Mouse (Mus musculus) gastrocnemius, adult 18-20 months (tissue): ENCODE measurements at regions not wholly inside any gene's neighbourhood (a gene's known extent, or its start where the extent isn't known, plus 50 kb on each side); places are given as distances from the start of the nearest gene placed in this dataset.

Experiments used
- DNase-seq: peaks from one replicate; pipeline ENCODE4 v3.0.0; 2021; ENCODE audit warnings: low spot score

- no peak for DNase-seq
These were observed 1039.5 kb upstream of the Ddx18 start for GRCm38 (mm10) chr1:122607309-122607708.

DNA sequence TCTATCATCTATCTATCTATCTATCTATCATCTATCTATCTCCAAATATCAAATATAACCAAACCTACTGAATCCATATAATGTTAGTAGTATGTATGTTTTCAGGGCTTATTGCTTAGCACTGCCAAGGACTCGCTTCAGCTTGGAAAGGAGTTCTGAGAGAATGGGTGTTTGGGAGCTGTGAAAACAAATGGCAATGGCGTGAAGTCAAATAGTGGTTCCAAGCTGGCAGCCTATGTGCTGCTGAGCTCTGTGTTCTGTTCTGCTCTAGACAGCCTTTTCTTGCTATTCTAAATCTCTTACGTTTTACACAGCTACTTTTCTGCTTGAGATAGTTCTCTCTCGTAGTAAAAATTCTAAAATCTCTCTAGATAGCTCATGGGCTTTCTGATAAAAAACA, 1008.2 kb upstream of the Ddx18 start:
- DNase-seq, result no peak

DNA sequence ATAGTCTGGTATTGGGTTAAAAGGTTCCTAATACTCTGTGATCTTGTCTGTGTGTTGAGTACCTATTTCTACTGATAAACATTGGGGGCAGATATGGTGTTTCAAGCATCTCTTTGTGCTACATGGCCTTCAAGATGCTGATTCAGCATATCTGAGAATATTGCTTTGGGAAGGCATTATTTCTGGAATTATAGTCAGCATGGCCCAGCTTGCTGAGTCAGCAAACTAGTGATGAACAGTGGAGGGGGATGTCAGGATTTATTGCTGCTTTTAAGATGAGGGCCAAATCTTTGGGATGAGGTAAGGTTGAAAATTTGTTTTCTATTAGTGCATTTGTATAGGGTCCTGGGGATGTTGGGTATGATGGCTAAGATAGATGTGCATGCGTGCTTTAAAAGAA, 983.8 kb upstream of the Ddx18 start:
- DNase-seq, result no peak

DNA sequence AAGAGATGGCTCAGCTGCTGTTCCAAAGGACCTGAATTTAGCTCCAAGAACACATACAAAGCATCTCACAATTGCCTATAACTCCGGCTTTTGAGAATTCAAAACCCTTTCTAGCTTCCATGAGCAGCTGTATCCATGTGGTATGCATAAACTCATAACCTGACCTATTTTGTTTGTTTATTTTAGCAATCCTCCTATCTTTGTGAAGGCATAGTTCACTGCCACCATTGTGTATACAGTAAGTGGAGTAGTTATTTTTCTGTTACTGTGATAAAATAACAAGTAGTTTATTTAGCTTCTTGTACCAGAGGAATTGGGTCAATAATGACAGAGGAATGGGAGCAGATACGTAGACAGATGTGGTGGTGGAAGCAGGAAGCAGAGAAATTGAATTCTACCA, 941.8 kb upstream of the Ddx18 start:
- no peak for DNase-seq

GRCm38 (mm10) chr1:122501707-122502106, 933.9 kb upstream of the Ddx18 start:
- no peak for DNase-seq

DNA sequence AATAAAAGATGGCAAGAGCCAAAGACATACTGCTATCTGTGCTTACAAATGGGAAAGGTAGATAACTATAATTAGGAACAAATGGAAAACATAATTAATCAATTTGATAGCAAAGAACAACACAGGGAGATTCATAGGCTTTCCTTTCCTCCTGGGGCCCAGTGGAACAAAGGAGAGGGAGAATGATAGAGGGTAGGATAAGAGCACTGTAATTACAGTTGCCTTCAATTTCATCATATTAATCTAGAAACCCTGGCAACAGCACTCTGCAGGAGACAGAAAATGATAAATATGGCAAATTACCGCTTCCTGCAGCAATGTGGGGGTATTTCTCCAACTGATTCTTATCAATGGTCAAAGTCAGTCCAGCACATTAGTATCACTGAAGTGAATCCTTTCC, 910.2 kb upstream of the Ddx18 start:
- no peak for DNase-seq

DNA sequence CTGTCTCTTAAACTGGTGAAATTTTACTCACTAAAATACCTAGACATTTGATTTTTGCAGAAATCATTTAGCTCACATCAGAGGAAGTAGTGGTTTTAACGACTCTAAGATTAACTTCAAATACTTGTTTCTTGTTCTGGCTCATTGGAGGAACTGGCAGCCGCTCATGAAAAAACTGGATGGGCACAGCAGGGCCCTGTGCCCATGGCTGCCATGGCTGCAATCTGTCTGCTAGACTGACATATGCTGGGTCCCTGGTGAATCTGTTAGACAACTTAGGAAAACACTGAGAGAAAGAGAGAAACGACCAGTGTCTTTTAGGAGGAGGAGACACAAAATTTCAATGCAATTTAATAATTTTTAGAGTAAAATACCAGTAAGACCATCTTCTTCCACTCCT, 896.1 kb upstream of the Ddx18 start:
- no peak for DNase-seq

DNA sequence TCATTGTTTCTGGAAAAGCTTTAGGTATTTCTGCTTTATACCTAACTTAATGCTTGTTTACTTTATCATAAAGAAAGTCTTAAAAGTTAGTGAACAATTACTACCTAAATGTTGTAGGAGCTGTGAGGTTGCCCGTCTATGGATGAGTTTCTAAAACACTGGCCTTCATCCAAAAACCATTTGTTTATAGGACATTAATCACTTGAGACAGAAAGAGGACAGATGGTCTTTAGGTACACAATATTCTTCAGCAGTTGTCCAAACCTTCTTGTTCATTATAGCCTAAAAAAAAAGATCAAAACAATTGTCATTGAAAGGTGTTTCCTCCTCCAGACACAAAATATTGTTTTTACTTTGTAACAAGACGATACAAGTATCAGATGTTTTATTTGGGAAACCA, 891.3 kb upstream of the Ddx18 start:
- DNase-seq, result no peak

GRCm38 (mm10) chr1:122454881-122455280, 887.1 kb upstream of the Ddx18 start:
- no peak for DNase-seq

- no peak for DNase-seq
These were observed 885.8 kb upstream of the Ddx18 start for GRCm38 (mm10) chr1:122453617-122454016.

- no peak for DNase-seq
These were observed 871.6 kb upstream of the Ddx18 start for GRCm38 (mm10) chr1:122439358-122439757.

DNA sequence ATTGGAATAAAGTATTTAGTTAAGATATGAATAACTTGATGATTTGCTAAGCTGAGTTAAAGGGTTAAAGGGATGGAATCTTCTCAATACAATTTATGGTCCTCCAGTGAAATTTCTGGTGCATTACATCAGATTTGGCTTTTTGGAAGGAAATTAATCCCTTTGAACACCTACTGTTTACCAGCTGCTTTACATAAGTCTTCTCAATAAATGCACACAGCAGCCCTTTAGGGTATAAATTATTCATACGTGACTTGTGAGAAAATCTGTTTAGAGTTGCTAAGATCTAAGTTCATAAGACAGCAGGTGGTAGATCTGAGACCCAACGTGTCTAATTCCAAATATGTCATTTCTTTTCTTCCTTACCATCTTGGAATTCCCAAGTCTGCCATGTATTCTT, 855.7 kb upstream of the Ddx18 start:
- DNase-seq, result no peak

DNA sequence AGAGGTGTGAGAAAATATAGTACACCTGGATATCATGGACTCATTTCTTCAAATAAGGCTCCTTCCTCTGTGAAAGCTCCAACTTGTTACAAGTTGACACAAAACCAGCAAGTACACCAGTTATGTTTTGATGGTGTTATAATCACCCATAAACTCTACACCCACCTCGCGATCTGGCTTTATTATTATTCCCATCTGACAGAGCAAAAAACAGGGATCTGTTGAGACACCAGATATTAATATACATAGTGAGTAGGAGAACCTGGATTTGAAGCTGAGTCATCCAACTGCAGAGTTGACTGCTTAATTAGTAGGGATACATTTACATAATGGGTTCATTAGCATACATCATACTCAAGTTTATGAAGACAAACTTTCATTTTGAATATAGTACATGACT, 828.6 kb upstream of the Ddx18 start:
- no peak for DNase-seq

DNA sequence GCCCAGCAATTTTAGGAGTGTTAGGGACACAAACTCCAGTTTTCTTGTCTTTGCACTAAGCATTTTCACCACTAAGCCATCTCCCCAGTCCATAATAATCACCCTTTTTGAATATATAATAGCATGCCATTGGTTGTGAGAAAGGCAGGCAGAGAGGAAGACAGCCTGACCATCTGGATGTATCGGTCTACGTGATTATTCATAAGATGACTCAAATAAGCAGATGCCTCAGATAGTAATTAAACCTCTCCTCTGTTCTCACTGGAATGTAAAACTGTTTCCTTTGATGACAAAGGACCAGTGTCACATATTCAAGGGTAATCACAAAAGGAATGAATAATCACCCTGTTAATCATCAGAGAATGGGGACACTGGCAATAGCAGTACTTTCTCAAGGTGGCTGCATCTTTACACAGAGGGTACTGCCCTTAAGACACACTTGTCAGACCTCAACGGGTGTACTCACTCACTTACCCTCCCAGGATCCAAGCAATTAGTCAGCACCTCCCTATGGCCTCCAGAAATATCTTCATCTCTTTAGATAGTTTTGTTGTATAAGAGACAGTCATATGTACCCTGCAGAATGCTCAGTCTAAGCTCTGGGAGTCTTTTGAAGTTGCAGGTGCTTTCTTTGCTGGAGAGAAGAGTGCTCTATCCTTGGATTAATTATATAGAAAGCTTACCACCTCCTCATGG, 826.0 kb upstream of the Ddx18 start:
- DNase-seq, result no peak

GRCm38 (mm10) chr1:122357015-122357414, 789.2 kb upstream of the Ddx18 start:
- peak; percentile 97 for DNase-seq

- no peak for DNase-seq
These were observed 783.7 kb upstream of the Ddx18 start for GRCm38 (mm10) chr1:122351530-122351929.

DNA sequence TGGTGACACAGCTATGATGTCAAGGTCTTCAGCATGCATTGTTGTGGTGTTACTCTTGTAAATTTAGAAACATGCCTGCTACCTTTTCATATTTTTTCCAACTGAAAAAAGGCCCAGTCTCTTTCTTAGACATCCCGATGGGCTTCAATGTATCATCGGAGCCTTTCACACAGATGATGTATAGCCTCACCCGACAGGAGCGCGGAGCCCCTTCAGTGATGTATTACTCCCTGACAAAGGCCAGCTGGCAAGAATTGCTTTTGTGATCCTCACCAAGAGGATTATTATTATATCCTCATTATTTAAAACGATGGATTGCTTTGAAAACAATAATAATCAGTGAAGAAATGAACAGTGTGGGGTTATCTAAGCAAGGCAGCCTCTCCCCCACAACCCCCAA, 765.5 kb upstream of the Ddx18 start:
- no peak for DNase-seq

DNA sequence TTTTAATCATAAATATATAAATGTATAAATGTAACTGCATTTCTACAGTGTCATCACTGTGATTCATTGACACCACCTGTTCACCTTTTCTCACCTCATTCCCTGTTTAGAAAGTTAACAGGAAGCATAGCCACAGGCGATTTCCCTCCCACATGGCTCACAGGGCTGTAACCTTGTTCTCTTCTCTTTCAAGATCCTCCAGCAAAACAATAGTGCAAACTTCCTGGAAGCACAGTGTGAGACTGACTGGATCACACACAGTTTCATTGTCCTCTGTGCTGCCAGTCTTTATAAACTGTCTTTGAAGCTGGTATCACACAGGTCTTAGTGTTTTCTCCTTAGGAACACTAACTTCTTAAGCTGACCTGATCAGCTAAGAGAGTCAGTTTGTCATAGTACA, 760.5 kb upstream of the Ddx18 start:
- no peak for DNase-seq
